Mouse (Mus musculus): ENCODE results near the gene Cdk10. TPM values are rescaled to one million over a fixed set of nuclear protein-coding genes. Genes with fewer than 3 reads are reported as not detected.
"Not testable (repeated sequence)": the region's sequence is repeated elsewhere in the genome, so short reads cannot be mapped to it uniquely, and the experiment has no call there.

Cdk10 gene
- polyA plus RNA-seq, 1 experiment, result 71.7 TPM

DNA sequence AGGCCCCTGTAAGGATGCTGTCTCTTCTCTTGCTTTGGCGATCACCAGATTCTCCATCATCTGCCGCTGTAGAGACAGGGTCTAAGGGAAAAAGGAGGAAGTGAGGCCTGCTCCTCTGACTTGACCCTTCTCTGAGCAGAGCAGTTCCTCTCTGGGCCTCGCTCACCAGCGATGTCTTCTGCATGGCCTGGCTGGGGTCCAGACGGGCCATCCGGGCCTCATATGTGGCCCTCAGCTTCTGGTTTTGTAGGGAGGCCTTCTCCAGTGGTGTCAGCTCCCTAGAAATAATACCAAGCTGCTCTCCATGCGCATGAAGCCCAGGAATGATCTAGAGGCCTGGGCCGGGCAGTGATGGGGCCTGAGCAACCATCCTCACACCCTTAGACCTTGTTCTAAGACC lies 24.0 kb downstream of the Cdk10 start:
- 48% methylated on average over 8 of the region's 8 CpGs for WGBS
- H3K27ac ChIP-seq (ENCODE audit: control insufficient read depth, insufficient read depth, low read depth, low read length, poor library complexity), result peak overlapping the region; percentile 46
- H3K4me1 ChIP-seq (ENCODE audit: control insufficient read depth, insufficient read depth, low read length), result peaks cover 3% of the 10 kb centered on the region; the same call in 1 of the 2 replicates
- no peak for TF ChIP-seq CTCF (IDR thresholded peaks at IDR 0.05; ENCODE audit: control insufficient read depth, insufficient read depth, low read length)
- TF ChIP-seq POLR2A (IDR thresholded peaks at IDR 0.05; ENCODE audit: borderline replicate concordance, control insufficient read depth, low read depth, low read length), result no peak
- H3K4me3 ChIP-seq (replicated peaks; ENCODE audit: control insufficient read depth, low read depth, low read length), result no peak overlapping the region

DNA sequence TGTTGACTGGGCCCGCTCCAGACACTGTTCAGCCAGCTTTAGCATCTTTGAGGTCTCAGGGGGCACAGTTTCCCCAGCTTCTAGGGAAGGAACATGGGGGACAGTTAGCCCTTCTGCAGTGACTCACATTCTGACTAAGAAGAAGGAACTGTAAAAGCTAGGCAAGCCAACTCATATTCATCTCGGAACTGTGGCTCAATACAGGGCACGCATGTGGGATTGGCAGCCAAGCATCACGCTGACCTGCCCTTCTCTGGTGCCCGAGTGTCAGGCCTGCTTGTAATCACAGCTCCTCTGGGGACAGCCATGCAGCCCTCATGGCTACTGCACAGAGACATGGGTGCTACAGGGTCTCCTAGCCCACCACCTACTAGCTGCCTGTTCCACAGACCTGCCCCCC lies 26.3 kb downstream of the Cdk10 start:
- Histone ChIP-seq H3K4me3 (replicated peaks; ENCODE audit: control insufficient read depth, low read depth, low read length) (no peak overlapping the region), H3K4me1 (ENCODE audit: control insufficient read depth, insufficient read depth, low read length) (peaks cover 3% of the 10 kb centered on the region; the same call in 1 of the 2 replicates), H3K27ac (ENCODE audit: control insufficient read depth, insufficient read depth, low read depth, low read length, poor library complexity) (no peak overlapping the region)
- TF ChIP-seq POLR2A (IDR thresholded peaks at IDR 0.05; ENCODE audit: borderline replicate concordance, control insufficient read depth, low read depth, low read length) (no peak), CTCF (IDR thresholded peaks at IDR 0.05; ENCODE audit: control insufficient read depth, insufficient read depth, low read length) (no peak)
- 87% methylated on average over 5 of the region's 5 CpGs for WGBS

DNA sequence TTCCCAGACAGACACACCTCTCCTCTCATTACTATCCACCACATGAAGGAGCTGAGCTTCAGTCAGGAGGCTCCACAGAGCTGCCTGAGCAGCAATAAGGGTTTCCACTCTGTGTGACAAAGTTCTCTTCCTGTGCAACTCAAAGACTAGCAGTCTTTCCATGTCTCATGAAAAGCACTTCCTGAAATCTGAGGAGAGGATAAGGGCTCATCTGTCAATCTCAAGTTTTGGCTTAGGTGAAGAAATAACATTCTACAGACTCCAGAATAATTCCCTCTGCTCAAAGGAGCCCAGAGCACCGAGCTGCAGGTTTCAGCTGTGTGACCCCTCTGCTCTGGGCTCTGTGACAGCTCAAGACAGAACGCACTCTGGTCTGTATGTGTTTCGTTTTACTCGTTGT lies 28.3 kb downstream of the Cdk10 start:
- peaks cover 3% of the 10 kb centered on the region; the same call in 1 of the 2 replicates for H3K4me1 ChIP-seq (ENCODE audit: control insufficient read depth, insufficient read depth, low read length)
- TF ChIP-seq POLR2A (IDR thresholded peaks at IDR 0.05; ENCODE audit: borderline replicate concordance, control insufficient read depth, low read depth, low read length), result no peak
- TF ChIP-seq CTCF (IDR thresholded peaks at IDR 0.05; ENCODE audit: control insufficient read depth, insufficient read depth, low read length), result no peak
- H3K27ac ChIP-seq (ENCODE audit: control insufficient read depth, insufficient read depth, low read depth, low read length, poor library complexity), result peak overlapping the region; percentile 81; the same call in 1 of the 2 replicates
- H3K4me3 ChIP-seq (replicated peaks; ENCODE audit: control insufficient read depth, low read depth, low read length), result peak overlapping the region; percentile 19
- WGBS, result 33% methylated on average over 4 of the region's 4 CpGs

DNA sequence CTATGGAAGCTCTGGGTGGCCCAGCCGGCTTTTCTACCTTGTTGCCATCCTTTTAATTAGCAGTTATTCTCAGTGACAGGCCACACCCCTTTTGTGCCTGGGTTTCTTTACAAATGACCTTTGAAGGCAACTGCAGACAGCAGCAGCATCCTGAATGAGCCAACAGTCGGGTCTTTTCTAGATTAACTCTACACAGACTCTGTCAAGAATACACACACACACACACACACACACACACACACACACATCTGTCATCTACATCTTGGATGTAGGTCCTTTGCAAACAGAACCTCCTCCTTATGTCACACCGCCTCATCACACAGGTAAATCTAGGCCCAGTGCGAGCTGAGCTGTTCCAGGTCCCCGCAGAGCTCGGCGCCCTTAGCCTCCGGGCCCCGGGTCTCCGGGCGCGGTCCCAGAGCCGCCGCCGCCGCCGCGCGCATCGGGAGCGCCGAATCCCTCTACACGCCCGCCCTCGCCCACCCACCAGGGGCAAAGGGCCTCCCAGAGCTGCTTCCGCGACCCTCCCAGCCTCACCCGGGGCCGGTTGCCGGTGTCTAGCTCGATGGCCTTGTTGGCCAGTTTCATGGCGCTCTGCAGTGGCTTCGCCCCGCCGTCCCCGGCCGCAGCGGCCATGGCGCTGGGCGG lies 28.9 kb downstream of the Cdk10 start:
- Histone ChIP-seq H3K27ac (ENCODE audit: control insufficient read depth, insufficient read depth, low read depth, low read length, poor library complexity) (peak overlapping the region; percentile 81), H3K4me3 (replicated peaks; ENCODE audit: control insufficient read depth, low read depth, low read length) (peak overlapping the region; percentile 94), H3K4me1 (ENCODE audit: control insufficient read depth, insufficient read depth, low read length) (peaks cover 1% of the 10 kb centered on the region; the same call in 1 of the 2 replicates)
- under 1% methylated on average over 39 of the region's 40 CpGs for WGBS
- no peak for TF ChIP-seq CTCF (IDR thresholded peaks at IDR 0.05; ENCODE audit: control insufficient read depth, insufficient read depth, low read length)
- no peak for TF ChIP-seq POLR2A (IDR thresholded peaks at IDR 0.05; ENCODE audit: borderline replicate concordance, control insufficient read depth, low read depth, low read length)

DNA sequence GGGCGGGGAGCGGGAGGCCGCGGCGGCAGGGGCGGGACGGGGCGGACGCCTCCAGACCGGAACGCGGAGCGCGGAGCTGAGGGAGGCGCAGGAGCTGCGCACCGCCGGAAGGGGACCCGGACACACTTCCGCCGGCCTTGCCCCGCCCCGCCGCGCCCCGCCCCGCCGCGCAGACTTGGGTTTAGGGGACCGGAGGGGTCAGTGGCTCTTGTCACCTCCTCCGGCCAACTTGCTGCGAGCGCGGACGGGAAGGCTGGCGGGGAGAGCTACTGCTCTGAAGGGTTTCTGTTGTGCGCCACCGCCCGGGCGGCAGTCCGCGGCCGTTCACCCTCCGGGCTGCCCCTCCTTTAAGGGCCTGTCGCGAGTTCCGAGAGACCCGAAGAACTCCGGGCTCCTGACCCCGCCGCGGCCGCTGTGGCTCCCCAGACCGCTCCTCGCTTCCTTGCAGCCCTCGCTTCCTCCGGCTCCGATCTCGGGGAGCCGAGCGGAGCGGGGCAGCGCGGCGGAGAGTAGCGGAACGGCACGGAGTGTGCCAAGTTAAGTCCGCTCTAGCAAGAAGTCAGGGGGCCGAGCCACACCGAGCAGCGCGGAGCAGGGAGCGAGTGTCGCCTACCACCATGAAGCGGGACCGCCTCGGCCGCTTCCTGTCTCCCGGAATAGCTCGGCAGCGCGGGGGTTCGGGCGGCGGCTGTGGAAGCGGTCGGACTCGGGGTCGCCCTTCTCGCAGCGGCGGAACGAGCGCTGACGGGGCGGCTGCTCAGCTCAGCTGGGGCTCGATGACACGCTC lies 29.6 kb downstream of the Cdk10 start, which contains the start of the genes Zfp276 and Vps9d1:
TSS of gene Zfp276 (plus strand) at position 97 of the 787 bp plus-strand sequence.
TSS of gene Vps9d1 (minus strand) at position 250 of the 787 bp plus-strand sequence.
- H3K4me1 ChIP-seq (ENCODE audit: control insufficient read depth, insufficient read depth, low read length), result peaks cover 1% of the 10 kb centered on the region; the same call in 1 of the 2 replicates
- no peak for TF ChIP-seq CTCF (IDR thresholded peaks at IDR 0.05; ENCODE audit: control insufficient read depth, insufficient read depth, low read length)
- TF ChIP-seq POLR2A (IDR thresholded peaks at IDR 0.05; ENCODE audit: borderline replicate concordance, control insufficient read depth, low read depth, low read length), result peak; percentile 60; the same call in 1 of the 2 replicates
- H3K4me3 ChIP-seq (replicated peaks; ENCODE audit: control insufficient read depth, low read depth, low read length), result peak within 1 kb of the TSS; percentile 94
- under 1% methylated on average over 97 of the region's 99 CpGs for WGBS
- peak within 1 kb of the TSS; percentile 95 for H3K27ac ChIP-seq (ENCODE audit: control insufficient read depth, insufficient read depth, low read depth, low read length, poor library complexity)

DNA sequence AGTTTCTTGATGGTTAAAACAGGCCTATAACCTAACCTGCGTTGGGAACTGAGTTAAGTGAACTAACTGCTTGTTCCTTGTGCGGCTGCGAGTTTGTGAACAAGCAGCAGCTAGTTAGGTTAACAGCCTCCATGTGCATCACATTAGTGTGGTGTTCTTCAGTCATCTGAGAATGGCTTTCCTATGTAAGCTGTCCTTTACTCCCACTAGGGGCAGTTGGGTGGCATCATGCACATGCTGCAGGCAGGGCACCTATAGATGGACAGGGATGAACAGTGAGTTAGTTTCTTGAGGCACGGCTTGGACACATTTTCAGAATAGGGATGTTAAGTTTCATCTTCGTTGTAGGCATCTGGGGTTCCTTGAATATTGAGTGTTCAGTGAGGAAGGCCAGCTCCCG lies 30.5 kb downstream of the Cdk10 start:
- Histone ChIP-seq H3K4me1 (ENCODE audit: control insufficient read depth, insufficient read depth, low read length) (peaks cover 1% of the 10 kb centered on the region; the same call in 1 of the 2 replicates), H3K27ac (ENCODE audit: control insufficient read depth, insufficient read depth, low read depth, low read length, poor library complexity) (no peak overlapping the region; the same call in 1 of the 2 replicates), H3K4me3 (replicated peaks; ENCODE audit: control insufficient read depth, low read depth, low read length) (peak overlapping the region; percentile 94)
- 57% methylated on average over 6 of the region's 6 CpGs for WGBS
- TF ChIP-seq POLR2A (IDR thresholded peaks at IDR 0.05; ENCODE audit: borderline replicate concordance, control insufficient read depth, low read depth, low read length) (no peak), CTCF (IDR thresholded peaks at IDR 0.05; ENCODE audit: control insufficient read depth, insufficient read depth, low read length) (no peak)

DNA sequence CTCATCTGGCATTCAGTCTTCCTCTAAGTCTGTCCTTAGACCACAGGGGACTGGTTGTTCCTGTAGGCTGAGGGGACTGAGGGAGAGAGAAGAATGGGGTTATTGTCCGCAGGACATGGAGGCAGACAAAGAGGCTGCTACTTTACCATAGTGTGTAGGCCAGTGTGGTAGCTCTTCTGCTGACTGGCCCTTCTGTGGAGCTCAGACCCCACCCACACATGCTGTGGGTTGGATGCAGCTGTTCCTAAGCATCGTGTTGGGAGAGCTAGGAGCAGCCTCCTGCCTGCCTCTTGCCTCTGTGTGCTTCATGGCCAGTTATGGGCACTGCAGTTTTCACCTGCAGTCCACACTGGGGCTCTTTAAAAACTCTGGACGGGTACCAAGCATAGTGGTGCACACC lies 32.5 kb downstream of the Cdk10 start:
- Histone ChIP-seq H3K27ac (ENCODE audit: control insufficient read depth, insufficient read depth, low read depth, low read length, poor library complexity) (no peak overlapping the region), H3K4me1 (ENCODE audit: control insufficient read depth, insufficient read depth, low read length) (no peaks in the 10 kb centered on the region; the same call in 1 of the 2 replicates), H3K4me3 (replicated peaks; ENCODE audit: control insufficient read depth, low read depth, low read length) (no peak overlapping the region)
- WGBS, result 90% methylated on average over 3 of the region's 3 CpGs
- no peak for TF ChIP-seq CTCF (IDR thresholded peaks at IDR 0.05; ENCODE audit: control insufficient read depth, insufficient read depth, low read length)
- no peak for TF ChIP-seq POLR2A (IDR thresholded peaks at IDR 0.05; ENCODE audit: borderline replicate concordance, control insufficient read depth, low read depth, low read length)

DNA sequence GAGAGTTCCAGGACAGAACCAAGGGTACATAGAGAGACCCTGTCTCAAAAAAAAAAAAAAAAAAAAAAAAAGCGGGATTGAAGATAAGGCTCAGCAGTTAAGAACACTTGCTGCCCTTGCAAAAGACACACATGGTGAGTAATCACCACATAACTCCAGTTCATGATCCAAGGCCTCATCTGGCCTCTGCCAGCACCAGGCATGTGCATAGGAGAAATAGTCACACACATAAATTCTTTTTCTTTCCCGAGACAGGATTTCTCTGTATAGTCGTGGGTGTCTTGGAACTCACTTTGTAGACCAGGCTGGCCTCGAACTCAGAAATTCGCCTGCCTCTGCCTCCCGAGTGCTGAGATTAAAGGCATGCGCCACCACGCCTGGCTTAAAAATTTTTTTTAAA lies 33.0 kb downstream of the Cdk10 start:
- not testable (repeated sequence) for H3K4me1 ChIP-seq (ENCODE audit: control insufficient read depth, insufficient read depth, low read length); H3K27ac ChIP-seq (ENCODE audit: control insufficient read depth, insufficient read depth, low read depth, low read length, poor library complexity); H3K4me3 ChIP-seq (replicated peaks; ENCODE audit: control insufficient read depth, low read depth, low read length)
- WGBS, result 92% methylated on average over 8 of the region's 8 CpGs
